Mouse (Mus musculus): ENCODE data around the gene Slc6a9.
A peak's percentile ranks its signal among the peaks of the same experiment; 100 is the strongest.

Slc6a9 gene

GRCm38 (mm10) chr4:117840821-117841220, 6.5 kb downstream of the Slc6a9 start:
- no peak for DNase-seq (ENCODE audit: low read depth)

DNA sequence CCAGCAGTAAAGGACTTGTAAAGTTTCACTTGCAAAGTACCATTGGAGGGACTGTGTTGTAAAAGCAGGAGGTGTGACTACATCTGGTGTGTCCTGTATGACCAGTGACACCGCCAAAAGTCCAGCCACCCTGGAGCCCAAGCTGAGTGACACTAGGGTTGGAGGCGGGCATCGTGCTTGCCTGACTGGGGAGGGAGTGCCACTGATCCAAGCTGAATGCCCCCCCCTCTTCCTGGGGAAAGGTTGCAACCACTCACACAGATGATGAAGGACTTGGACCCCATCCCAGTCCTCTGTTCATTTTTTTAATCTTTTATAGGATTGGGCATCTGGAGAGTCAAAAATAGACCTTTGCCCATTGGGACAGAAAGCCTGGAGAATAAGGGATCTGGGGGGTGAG, 7.3 kb downstream of the Slc6a9 start:
- peak; percentile 58 for DNase-seq (ENCODE audit: low read depth)

DNA sequence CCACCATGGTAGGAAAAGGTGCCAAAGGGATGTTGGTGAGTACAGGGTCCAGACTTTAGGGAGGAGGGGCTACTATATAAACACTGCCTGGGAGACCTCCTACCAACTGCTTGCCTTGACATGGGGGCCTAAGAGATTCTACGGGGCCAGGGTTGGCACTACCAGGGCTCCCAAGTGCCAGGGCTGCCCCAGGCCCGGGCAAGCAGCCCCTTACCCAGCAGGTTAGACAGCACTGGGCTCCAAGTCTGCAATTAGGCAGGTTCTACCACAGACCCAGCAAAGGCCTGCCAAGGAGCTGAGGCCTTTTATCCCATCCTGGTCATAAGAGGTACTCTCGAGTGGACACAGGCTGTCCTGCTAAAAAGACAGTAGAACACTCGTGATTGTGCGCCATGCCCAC, 8.8 kb downstream of the Slc6a9 start:
- DNase-seq (ENCODE audit: low read depth) = no peak

GRCm38 (mm10) chr4:117844467-117844866, 10.2 kb downstream of the Slc6a9 start:
- DNase-seq (ENCODE audit: low read depth) = no peak

GRCm38 (mm10) chr4:117845316-117845715, 11.0 kb downstream of the Slc6a9 start:
- DNase-seq (ENCODE audit: low read depth) = no peak

GRCm38 (mm10) chr4:117846261-117846660, 12.0 kb downstream of the Slc6a9 start:
- no peak for DNase-seq (ENCODE audit: low read depth)

GRCm38 (mm10) chr4:117847011-117847410, 12.7 kb downstream of the Slc6a9 start:
- no peak for DNase-seq (ENCODE audit: low read depth)

- no peak for DNase-seq (ENCODE audit: low read depth)
Observed at GRCm38 (mm10) chr4:117849063-117849462, 14.8 kb downstream of the Slc6a9 start.

DNA sequence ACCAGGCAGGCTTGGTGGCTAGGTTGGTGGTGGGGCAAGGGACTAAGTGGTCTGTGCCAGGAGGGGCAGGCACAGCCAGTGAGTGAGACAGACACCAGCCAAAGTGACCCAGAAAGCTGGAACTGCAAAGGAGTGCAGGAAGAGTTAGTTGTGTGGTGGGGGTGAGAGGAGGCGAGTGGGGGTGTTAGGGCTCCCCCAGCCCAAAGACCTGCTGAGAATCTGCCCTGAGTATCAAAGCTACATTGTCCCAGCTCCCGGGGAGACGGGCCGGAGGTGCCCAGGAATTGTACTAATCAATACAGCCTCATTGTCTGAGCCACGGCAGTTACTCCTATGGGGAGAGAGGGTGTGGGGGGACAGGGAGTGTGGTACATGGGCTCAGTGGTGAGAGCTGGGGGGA, 15.2 kb downstream of the Slc6a9 start:
- no peak for DNase-seq (ENCODE audit: low read depth)

- DNase-seq (ENCODE audit: low read depth) = no peak
Observed at GRCm38 (mm10) chr4:117850176-117850575, 15.9 kb downstream of the Slc6a9 start.

DNA sequence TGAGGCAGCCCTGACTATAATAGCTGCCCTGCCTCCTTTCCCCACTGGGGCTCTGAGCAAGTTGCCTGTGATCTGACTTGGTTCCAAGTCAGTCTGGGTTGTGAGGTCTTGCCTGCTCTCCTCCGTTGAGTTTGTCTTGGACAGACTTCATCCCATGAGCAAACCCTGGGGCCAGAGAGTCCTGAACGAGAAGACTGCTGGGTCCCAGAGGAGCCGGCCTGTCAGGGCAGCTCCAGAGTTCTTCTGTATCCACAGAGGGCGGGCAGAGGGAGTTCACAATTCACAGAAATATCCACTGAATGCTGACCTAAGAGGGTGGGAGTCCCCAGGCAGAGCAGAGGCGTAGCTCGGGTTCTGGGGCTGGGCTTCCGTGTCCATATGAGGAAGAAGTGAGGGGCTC, 16.6 kb downstream of the Slc6a9 start:
- peak; percentile 29 for DNase-seq (ENCODE audit: low read depth)

- DNase-seq (ENCODE audit: low read depth) = no peak
Observed at GRCm38 (mm10) chr4:117852152-117852868, 18.0 kb downstream of the Slc6a9 start.

DNA sequence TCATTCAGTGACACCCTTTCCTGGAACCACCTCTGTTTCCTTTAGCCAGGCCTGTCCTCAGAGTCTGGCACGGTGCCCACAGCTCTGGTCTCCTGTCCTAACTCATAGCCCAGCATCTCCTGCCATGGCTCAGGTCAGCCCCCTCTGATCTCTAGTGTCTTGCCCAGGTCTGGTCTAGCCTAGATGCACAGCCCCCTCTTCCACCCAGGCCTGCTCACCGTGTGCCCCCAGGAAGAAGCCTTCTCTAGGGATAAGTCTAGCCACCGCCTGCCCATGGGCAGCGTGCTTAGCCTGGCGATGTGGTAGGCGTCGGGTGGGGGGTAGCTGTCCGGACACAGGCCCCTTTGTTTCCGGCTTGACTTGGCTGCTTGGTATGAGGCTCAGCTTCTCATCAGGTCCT, 20.8 kb downstream of the Slc6a9 start:
- no peak for DNase-seq (ENCODE audit: low read depth)

- peak; percentile 65 for DNase-seq (ENCODE audit: low read depth)
Observed at GRCm38 (mm10) chr4:117858794-117859193, 24.5 kb downstream of the Slc6a9 start.

GRCm38 (mm10) chr4:117860570-117860969, 26.3 kb downstream of the Slc6a9 start:
- DNase-seq (ENCODE audit: low read depth) = no peak

DNA sequence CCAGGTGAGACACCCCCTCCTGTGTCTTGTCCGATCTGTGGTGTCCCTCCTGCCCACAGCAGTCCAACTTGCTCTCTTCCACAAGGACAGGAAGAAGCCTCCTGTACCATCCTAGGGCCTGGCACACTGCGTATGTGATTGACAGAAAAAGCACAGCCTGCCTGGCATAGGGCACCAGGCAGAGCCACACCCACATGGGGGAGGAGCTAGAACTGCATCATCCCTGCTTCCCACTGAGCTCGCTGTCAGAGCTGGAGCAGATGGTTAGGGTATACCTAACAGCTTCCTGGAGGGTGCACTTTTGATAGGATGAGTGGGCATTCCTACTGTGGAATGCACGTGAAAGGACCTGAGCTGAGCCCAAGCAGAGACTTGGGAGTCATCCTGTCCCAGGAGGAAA, 28.5 kb downstream of the Slc6a9 start:
- peak; percentile 29 for DNase-seq (ENCODE audit: low read depth)

GRCm38 (mm10) chr4:117866083-117866482, 31.8 kb downstream of the Slc6a9 start:
- DNase-seq (ENCODE audit: low read depth) = peak; percentile 81

DNA sequence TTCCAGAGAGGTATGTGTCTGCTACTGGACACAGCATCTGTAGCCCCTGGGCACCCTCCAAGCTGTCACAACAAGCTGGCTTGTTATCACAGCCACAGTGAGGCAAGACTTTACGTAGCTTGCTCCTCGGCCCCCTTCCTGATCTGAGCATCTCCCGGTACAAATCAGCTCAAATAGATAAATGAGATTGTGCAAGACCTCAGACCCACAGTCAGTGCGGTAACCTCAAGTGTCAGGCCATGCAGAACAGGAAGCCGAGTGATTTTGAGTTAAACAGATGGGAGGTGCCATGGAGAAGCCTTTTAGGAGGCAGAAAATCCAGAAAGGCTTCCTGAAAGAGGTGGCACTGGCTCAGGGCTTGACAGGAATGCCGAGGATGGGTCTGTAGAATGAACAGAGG, 32.7 kb downstream of the Slc6a9 start:
- DNase-seq (ENCODE audit: low read depth) = no peak

GRCm38 (mm10) chr4:117867823-117868222, 33.5 kb downstream of the Slc6a9 start:
- DNase-seq (ENCODE audit: low read depth) = peak; percentile 55

- no peak for DNase-seq (ENCODE audit: low read depth)
Observed at GRCm38 (mm10) chr4:117869317-117869716, 35.0 kb downstream of the Slc6a9 start.

GRCm38 (mm10) chr4:117870437-117870836, 36.1 kb downstream of the Slc6a9 start:
- DNase-seq (ENCODE audit: low read depth) = no peak

DNA sequence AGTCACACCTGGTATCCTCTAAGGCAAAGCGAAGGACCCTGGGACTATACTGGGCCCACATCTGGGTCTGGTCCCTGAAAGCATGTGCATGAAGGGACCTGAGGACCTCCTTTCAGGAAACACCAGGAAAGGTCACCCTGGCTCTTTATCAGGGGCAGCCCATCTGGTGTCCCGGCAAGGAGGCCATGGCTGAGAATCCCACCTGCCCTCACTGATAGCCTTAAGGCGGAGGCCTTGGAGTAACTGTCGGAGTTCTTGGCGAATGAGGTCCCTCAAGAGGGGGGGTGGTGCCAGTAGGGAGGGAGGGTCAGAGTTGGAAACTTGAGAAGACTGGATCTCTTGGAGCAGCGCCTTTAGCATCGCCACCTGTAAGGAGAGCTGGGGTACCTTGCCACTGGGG, 37.5 kb downstream of the Slc6a9 start:
- no peak for DNase-seq (ENCODE audit: low read depth)

DNA sequence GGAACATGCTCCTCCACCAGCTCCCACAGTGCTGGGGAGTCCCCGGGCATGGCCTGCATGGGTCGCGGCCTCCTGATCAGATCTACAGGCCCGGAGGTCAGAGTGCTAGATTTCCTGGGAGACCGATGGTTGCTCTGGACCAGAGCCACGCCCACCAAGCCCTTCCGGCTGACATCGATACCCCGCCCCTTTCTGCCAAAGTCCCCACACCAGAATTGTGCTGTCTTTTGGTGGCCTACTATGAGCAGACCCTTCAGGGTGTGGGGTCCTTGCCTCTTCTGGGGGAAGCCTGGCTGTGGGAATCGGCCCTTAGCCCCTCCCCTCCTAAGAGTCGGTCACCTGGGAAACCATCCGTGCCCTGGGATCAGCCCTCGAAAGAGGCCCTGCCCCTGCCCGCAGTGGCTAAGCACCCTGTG, 38.2 kb downstream of the Slc6a9 start, which contains the start of gene Ccdc24:
Ccdc24 (minus strand) TSS at position 87 of the 416 bp plus-strand sequence.
- no peak for DNase-seq (ENCODE audit: low read depth)

- DNase-seq (ENCODE audit: low read depth) = no peak
Observed at GRCm38 (mm10) chr4:117873615-117874014, 39.3 kb downstream of the Slc6a9 start.
